In genomic region chr15:101141061-101141541, GRCm38 (mm10) we compare ENCODE assay signal across 8 mouse cellular contexts. TPM values are rescaled to one million over a fixed set of nuclear protein-coding genes. Genes with fewer than 3 reads are reported as not detected.
DNase-seq lines count a peak whose midpoint lies in the region; ATAC-seq lines count a peak whose summit lies in the region.

No protein-coding gene starts in this region.

- peaks cover 42% of the 10 kb centered on the region for H3K4me1 ChIP-seq in neural tube, embryonic 15.5 days
- H3K4me1 ChIP-seq in embryonic facial prominence, embryonic 11.5 days (ENCODE audit: control insufficient read depth, insufficient read depth, low read length): peaks cover 23% of the 10 kb centered on the region
- H3K4me1 ChIP-seq in hindbrain, embryonic 10.5 days (replicated peaks): peaks cover 63% of the 10 kb centered on the region
- peaks cover 60% of the 10 kb centered on the region for H3K4me1 ChIP-seq in limb, embryonic 13.5 days

- peak; percentile 73 for DNase-seq in neural tube, embryonic 10.5 days (ENCODE audit: extremely low spot score, low spot score)
- peak; percentile 61 for DNase-seq in embryonic facial prominence, embryonic 11.5 days (ENCODE audit: low spot score)
- DNase-seq in hindbrain, embryonic 10.5 days (ENCODE audit: low spot score): peak; percentile 80
- no peak for DNase-seq in cerebellum, adult 9-10 months

- 8% methylated on average over 8 of the region's 14 CpGs for WGBS in neural tube, embryonic 15.5 days
- 4% methylated on average over 11 of the region's 14 CpGs for WGBS in embryonic facial prominence, embryonic 11.5 days
- WGBS in hindbrain, embryonic 10.5 days: 4% methylated on average over 14 of the region's 14 CpGs
- 7% methylated on average over 12 of the region's 14 CpGs for WGBS in limb, embryonic 13.5 days

- no peaks in the 10 kb centered on the region for H3K27me3 ChIP-seq in neural tube, embryonic 15.5 days (replicated peaks)
- no peaks in the 10 kb centered on the region for H3K27me3 ChIP-seq in embryonic facial prominence, embryonic 11.5 days (ENCODE audit: control insufficient read depth, insufficient read depth, low read length)
- H3K27me3 ChIP-seq in hindbrain, embryonic 10.5 days (ENCODE audit: insufficient read depth, poor library complexity, severe bottlenecking): peaks cover 25% of the 10 kb centered on the region
- no peaks in the 10 kb centered on the region for H3K27me3 ChIP-seq in limb, embryonic 13.5 days

- no peak for ATAC-seq in neural tube, embryonic 15.5 days (ENCODE audit: low FRiP score)
- peak; percentile 49 for ATAC-seq in embryonic facial prominence, embryonic 11.5 days (replicated peaks; ENCODE audit: insufficient number of reproducible peaks, low FRiP score, low TSS enrichment, low read depth)
- ATAC-seq in limb, embryonic 13.5 days (ENCODE audit: low FRiP score, low read depth): peak; percentile 54
- ATAC-seq in neutrophil, adult 5-6 weeks (ENCODE audit: extremely low read depth, insufficient number of reproducible peaks, low FRiP score, poor library complexity, severe bottlenecking): peak; percentile 25; the same call in 1 of the 2 replicates
- ATAC-seq in erythroid progenitor cell, adult 5-6 weeks (replicated peaks; ENCODE audit: low FRiP score, poor library complexity, severe bottlenecking): no peak

- H3K4me2 ChIP-seq in neural tube, embryonic 15.5 days: no peak overlapping the region; the same call in 1 of the 2 replicates
- H3K4me2 ChIP-seq in embryonic facial prominence, embryonic 11.5 days (ENCODE audit: low read depth, low read length): no peak overlapping the region; the same call in 1 of the 2 replicates
- peak overlapping the region; percentile 46 for H3K4me2 ChIP-seq in limb, embryonic 13.5 days (replicated peaks)

- no peak overlapping the region for H3K4me3 ChIP-seq in neural tube, embryonic 15.5 days (replicated peaks)
- H3K4me3 ChIP-seq in embryonic facial prominence, embryonic 11.5 days (ENCODE audit: low read depth, low read length): no peak overlapping the region
- H3K4me3 ChIP-seq in hindbrain, embryonic 10.5 days: no peak overlapping the region
- no peak overlapping the region; the same call in 1 of the 2 replicates for H3K4me3 ChIP-seq in limb, embryonic 13.5 days

- H3K36me3 ChIP-seq in neural tube, embryonic 15.5 days: no peaks in the 10 kb centered on the region
- no peaks in the 10 kb centered on the region for H3K36me3 ChIP-seq in embryonic facial prominence, embryonic 11.5 days (replicated peaks; ENCODE audit: control insufficient read depth, insufficient read depth, low read depth, low read length)
- no peaks in the 10 kb centered on the region for H3K36me3 ChIP-seq in hindbrain, embryonic 10.5 days
- 0 out of 2 replicates have a peak, but pooled peaks cover 3% of the 10 kb centered on the region for H3K36me3 ChIP-seq in limb, embryonic 13.5 days

- H3K27ac ChIP-seq in neural tube, embryonic 15.5 days (replicated peaks): no peak overlapping the region
- H3K27ac ChIP-seq in embryonic facial prominence, embryonic 11.5 days (replicated peaks; ENCODE audit: low read depth, low read length): no peak overlapping the region
- H3K27ac ChIP-seq in hindbrain, embryonic 10.5 days: peak overlapping the region; percentile 4; the same call in 1 of the 2 replicates
- peak overlapping the region; percentile 33; the same call in 1 of the 2 replicates for H3K27ac ChIP-seq in limb, embryonic 13.5 days

- no peaks in the 10 kb centered on the region for H3K9me3 ChIP-seq in neural tube, embryonic 15.5 days (replicated peaks)
- no peaks in the 10 kb centered on the region for H3K9me3 ChIP-seq in embryonic facial prominence, embryonic 11.5 days (replicated peaks; ENCODE audit: control insufficient read depth, low read length)
- no peaks in the 10 kb centered on the region for H3K9me3 ChIP-seq in hindbrain, embryonic 10.5 days
- H3K9me3 ChIP-seq in limb, embryonic 13.5 days: no peaks in the 10 kb centered on the region

- H3K9ac ChIP-seq in neural tube, embryonic 15.5 days (replicated peaks): no peak overlapping the region
- no peak overlapping the region for H3K9ac ChIP-seq in embryonic facial prominence, embryonic 11.5 days (replicated peaks; ENCODE audit: low read length)
- no peak overlapping the region for H3K9ac ChIP-seq in limb, embryonic 13.5 days

RNA-seq across cellular contexts. Expression of gene Acvrl1, which starts 12.8 kb away (rescaled TPM):
- 9.5 and 12.6 TPM in 2 replicates for polyA plus RNA-seq in neural tube, embryonic 15.5 days (2015; fragmentation: Nextera tagmentation; extraction: Ambion mirVana)
- 3.8 and 4.6 TPM in 2 replicates for polyA plus RNA-seq in embryonic facial prominence, embryonic 11.5 days (2014; fragmentation: Nextera tagmentation; extraction: Ambion mirVana)
- polyA plus RNA-seq in hindbrain, embryonic 10.5 days (2016; fragmentation: Nextera tagmentation; extraction: Ambion mirVana): 8.7 and 10.8 TPM in 2 replicates
- 9.6 TPM in 2 replicates for polyA plus RNA-seq in limb, embryonic 13.5 days (2015; fragmentation: Nextera tagmentation; extraction: Ambion mirVana)
- 2.7 and 6.1 TPM in 2 replicates for total RNA-seq in neutrophil, adult 5-6 weeks (2017)
- 1.1 and 23.1 TPM in 2 replicates for total RNA-seq in erythroid progenitor cell, adult 5-6 weeks (2015; ENCODE audit: low replicate concordance)
- total RNA-seq in erythroid progenitor cell, adult 5-6 weeks (2017; ENCODE audit: low replicate concordance): 0.08 and 1.3 TPM in 2 replicates

RNA-seq across cellular contexts. Expression of gene Ankrd33, which starts 25.5 kb away (rescaled TPM):
- polyA plus RNA-seq in neural tube, embryonic 15.5 days (2015; fragmentation: Nextera tagmentation; extraction: Ambion mirVana): not detected in 2 replicates
- polyA plus RNA-seq in embryonic facial prominence, embryonic 11.5 days (2014; fragmentation: Nextera tagmentation; extraction: Ambion mirVana): not detected in 2 replicates
- not detected in 2 replicates for polyA plus RNA-seq in hindbrain, embryonic 10.5 days (2016; fragmentation: Nextera tagmentation; extraction: Ambion mirVana)
- polyA plus RNA-seq in limb, embryonic 13.5 days (2015; fragmentation: Nextera tagmentation; extraction: Ambion mirVana): not detected in 2 replicates
- total RNA-seq in neutrophil, adult 5-6 weeks (2017): not detected in 2 replicates
- not detected in 2 replicates for total RNA-seq in erythroid progenitor cell, adult 5-6 weeks (2015; ENCODE audit: low replicate concordance)
- not detected in 2 replicates for total RNA-seq in erythroid progenitor cell, adult 5-6 weeks (2017; ENCODE audit: low replicate concordance)

RNA-seq across cellular contexts. Expression of gene Acvr1b, which starts 32.8 kb away (rescaled TPM):
- 19.3 and 23.1 TPM in 2 replicates for polyA plus RNA-seq in neural tube, embryonic 15.5 days (2015; fragmentation: Nextera tagmentation; extraction: Ambion mirVana)
- polyA plus RNA-seq in embryonic facial prominence, embryonic 11.5 days (2014; fragmentation: Nextera tagmentation; extraction: Ambion mirVana): 10.5 and 11.4 TPM in 2 replicates
- 6.3 and 10.9 TPM in 2 replicates for polyA plus RNA-seq in hindbrain, embryonic 10.5 days (2016; fragmentation: Nextera tagmentation; extraction: Ambion mirVana)
- polyA plus RNA-seq in limb, embryonic 13.5 days (2015; fragmentation: Nextera tagmentation; extraction: Ambion mirVana): 6.1 and 7.1 TPM in 2 replicates
- total RNA-seq in neutrophil, adult 5-6 weeks (2017): 22.0 and 23.1 TPM in 2 replicates
- 0.84 and 1.8 TPM in 2 replicates for total RNA-seq in erythroid progenitor cell, adult 5-6 weeks (2015; ENCODE audit: low replicate concordance)
- total RNA-seq in erythroid progenitor cell, adult 5-6 weeks (2017; ENCODE audit: low replicate concordance): 1.2 and 1.4 TPM in 2 replicates

Comparison
In these comparisons a context has a peak if more than half of its experiments do, and no peak if none do; other contexts are left out.
1. ATAC-seq: peak in embryonic facial prominence, embryonic 11.5 days (single experiment), limb, embryonic 13.5 days (single experiment) and neutrophil, adult 5-6 weeks (single experiment); none in neural tube, embryonic 15.5 days (single experiment) and erythroid progenitor cell, adult 5-6 weeks (single experiment).
2. H3K27ac ChIP-seq: peak in hindbrain, embryonic 10.5 days (single experiment) and limb, embryonic 13.5 days (single experiment); none in neural tube, embryonic 15.5 days (single experiment) and embryonic facial prominence, embryonic 11.5 days (single experiment).